Mouse (Mus musculus) G1E (cell line): Measurements from ENCODE around the gene Rgs6.

ENCODE experiments used
- CTCF ChIP-seq: IDR thresholded peaks from 2 replicates; pipeline ENCODE4 v1.5.1; 2012; ENCODE audit warnings: low read depth, low read length, inconsistent platforms, mixed read lengths
- TAL1 ChIP-seq: conservative IDR thresholded peaks from 2 replicates; pipeline ENCODE4 v1.6.1; 2012; ENCODE audit warnings: low read depth, low read length, inconsistent platforms, mixed read lengths

GRCm38 (mm10) chr12:83033171-83033835, 445.2 kb downstream of the Rgs6 start:
- no peak for TF ChIP-seq CTCF
- TF ChIP-seq TAL1, result no peak
